Mouse (Mus musculus): ENCODE measurements at regions not wholly inside any gene's neighbourhood (a gene's known extent, or its start where the extent isn't known, plus 50 kb on each side); places are given as distances from the start of the nearest gene placed in this dataset.
A peak's percentile ranks its signal among the peaks of the same experiment; 100 is the strongest.

DNA sequence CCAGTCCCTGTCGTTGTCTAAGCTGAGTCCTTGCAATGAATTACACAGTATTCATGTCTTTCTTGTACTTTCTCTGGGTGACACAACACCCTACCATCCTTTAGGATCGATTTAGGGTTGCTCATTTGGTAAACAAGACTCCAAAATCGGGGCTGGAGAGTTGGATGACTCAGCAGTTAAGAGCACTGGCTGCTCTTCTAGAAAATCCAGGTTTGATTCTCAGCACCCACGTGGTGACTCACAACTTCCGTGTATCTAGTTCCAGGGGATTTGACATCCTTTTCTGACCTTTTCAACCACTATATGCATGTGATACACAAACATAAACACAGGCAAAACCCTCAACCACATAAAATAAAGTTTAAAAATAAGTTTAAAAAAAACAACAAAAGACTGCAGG is 250.0 kb upstream of the Prok2 start:
- no peak for DNase-seq

DNA sequence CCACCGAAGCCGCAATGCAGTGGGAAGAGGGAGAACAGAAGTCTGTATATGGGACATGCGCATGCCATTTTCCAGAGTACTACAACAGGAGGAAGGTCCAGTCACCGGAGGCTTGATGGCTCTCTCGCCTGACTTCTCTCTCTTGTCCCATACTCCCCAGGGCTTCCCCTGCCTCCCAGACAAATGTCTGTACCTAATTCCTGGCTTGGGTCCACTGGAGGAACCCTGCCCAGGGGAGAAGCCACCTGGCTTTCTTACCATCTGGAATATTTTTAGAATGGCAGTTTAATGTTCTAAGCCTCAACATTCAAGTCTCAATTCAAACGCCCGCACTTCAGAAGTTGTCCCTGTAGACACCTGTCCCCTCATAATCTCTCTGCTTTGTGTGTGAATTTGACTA is 249.3 kb upstream of the Prok2 start:
- DNase-seq: no peak

DNA sequence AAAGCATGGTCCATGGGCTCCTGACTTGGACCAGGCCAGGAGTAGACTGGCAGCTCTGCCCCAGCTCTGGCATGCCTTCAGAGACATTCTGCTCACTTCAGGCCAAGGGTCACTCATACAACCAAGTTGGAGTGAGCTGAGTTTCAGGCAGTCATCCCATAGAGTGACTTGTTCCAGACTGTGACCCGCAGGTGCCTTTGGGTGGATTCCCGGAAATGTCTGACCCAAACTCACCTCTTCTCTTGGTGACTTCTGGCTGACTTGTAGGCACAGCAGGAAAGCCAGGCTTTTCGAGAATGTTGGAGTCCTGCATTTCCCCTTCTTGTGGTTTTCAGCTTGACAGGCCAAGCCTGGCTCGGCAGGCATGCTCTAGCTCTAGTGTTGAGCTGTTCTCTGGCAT is 248.3 kb upstream of the Prok2 start:
- no peak for DNase-seq

DNA sequence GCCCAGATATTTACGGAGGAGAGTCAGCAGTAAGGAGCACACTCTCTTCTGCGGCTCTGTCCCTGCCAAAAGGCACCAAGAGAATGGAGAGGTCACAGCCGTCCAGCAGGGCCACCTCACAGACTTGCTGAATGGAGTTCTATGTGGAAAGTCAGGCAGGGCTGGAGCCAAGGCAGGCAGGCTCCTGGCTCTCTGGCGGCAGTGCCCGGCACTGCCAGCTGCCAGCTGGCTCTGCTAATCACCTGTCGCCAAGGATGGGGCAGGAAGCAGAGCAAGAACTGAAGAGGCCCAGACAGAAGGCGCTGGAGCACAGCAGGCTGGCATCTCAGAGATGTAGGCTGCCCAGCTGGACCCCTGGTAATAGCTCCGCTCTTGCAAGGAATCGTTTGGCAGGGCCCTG is 245.2 kb upstream of the Prok2 start:
- peak; percentile 61 for DNase-seq

DNA sequence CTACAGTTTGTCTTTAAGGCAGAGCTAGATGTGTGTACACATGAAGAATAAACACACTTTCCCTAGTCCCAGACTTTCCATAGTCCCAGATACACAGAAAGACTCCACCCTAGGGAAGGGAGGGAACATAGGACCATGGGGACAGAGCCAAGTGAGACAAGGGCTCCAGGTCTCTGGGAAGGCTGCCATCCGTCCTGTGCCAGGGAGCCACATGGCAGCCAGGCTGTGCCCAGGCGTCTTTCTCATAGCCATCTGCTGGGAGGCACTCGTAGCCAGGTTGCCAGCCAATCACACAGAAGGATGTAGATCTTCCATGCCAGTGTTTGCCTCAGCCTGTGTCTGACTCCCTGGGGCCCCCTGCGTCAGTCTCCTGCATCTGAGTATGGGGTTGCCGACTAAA is 242.7 kb upstream of the Prok2 start:
- DNase-seq: peak; percentile 36

DNA sequence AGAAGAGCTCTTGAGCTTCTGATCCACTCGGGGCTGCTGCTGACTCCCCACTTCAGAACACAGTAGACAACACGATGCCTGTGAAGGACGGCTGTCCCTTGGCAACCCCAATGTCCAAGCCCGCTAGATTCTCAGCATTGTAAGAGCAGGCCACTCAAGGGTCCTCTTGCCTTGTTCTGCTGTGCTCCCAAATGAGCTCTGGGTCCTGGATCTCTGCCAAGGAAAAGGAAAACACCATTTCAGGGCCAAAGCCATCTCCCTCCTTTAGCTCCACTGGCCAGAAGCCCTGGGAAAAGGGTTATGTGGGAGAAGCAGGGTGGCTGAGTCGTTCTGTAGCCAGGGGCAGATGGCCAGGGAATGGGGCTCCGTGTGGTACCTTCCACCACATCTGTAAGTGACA is 241.3 kb upstream of the Prok2 start:
- no peak for DNase-seq

DNA sequence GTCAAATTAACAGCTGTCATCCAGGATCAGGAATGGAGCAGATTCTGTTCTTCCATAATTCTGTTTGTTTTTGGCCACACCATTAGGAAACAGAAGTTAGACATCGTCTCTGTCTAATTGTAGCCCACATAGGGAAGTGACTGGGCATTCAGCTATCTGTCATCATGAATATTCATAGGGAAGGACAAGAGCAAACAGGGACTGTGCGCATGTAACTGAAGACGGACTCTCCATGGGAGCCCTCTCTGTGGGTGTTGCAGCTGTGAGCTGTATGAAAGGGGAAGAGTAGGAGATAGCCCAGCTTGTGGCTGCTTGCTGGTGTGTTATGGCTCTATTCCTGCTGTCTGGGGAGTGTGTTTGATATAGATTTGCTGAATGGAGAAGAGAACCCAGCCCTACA is 238.3 kb upstream of the Prok2 start:
- no peak for DNase-seq

DNA sequence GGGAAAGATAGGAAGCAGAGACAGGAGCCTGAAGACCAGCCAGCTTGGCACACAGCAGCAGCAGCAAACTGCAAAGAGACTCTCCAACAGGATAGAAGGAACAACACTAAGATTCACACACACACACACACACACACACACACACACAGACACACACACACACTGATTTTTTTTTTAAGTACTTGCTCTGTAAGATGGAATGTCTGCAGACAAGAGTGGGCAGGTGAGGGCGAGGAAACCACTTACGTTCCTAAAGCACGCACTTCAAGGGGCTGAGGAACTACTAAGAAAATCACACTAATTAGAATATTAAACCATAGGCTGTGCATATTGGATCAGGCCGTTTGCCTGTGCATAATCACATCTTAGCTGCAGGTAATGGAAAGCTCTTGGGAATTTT is 237.8 kb upstream of the Prok2 start:
- DNase-seq: no peak

DNA sequence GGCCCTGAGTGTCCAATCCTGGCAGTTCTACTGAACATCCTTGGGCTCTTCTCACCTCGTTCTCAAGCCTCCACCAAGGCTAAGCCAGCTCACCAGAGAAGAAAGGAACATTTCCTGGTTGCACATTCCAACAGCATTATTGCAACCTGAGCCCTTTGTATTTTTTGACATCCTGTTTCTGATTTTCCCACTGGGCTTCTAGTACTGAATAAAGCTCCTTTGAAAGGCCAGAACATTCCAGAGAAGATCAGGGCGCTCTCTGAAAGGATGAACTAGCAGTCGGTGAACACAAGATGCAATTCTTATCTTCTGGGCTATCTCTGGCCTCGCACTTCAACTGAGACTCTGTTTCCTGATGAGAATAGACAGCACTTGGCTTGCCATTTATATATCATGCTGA is 233.2 kb upstream of the Prok2 start:
- no peak for DNase-seq

DNA sequence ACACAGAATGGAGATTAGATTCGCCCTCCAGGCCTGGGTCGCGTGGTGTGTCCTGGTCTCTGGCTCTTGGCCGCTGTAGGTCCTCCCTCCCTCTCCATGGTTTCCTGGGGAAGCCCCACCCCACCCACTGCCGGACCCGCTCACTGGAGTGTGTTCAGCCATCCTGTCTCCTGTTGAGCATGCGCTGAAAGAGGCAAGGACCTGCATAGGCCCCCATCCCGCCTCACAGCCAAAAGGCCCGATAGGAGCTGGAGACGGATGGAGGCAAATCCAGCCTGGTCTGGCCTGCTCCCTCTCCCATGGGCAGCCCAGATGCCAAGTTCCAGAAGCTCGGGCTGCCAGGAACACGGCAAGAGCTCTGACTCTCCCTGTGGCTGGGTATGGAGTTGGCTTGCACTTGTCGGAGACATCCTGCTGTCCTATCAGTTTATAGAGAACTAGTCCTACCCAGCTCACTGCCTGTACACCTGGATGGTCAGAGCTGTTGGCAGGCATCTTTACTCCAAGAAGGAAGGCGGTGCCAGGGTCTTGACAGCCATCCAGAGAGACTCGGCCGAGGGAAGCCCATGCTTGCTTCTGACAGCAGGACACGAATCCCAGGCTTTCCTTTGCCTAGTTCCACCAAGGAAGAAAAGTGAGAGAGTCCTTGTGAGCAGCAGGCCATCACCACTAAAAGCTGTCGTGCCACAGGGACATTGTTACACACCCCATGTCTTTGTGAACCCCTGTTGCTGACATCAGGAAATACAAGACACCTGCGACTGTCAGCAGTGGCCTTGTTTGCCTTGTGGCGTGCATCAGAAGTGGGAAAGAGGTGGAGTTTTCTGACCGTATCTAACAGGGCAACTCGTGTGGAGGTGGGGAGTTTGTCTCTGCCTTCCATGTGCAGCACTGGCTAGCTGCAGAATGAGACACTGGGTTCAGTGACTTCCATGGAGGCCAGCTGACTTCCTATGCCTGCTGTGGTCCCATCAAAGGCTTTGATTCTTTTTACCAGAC is 228.9 kb upstream of the Prok2 start:
- DNase-seq: no peak

DNA sequence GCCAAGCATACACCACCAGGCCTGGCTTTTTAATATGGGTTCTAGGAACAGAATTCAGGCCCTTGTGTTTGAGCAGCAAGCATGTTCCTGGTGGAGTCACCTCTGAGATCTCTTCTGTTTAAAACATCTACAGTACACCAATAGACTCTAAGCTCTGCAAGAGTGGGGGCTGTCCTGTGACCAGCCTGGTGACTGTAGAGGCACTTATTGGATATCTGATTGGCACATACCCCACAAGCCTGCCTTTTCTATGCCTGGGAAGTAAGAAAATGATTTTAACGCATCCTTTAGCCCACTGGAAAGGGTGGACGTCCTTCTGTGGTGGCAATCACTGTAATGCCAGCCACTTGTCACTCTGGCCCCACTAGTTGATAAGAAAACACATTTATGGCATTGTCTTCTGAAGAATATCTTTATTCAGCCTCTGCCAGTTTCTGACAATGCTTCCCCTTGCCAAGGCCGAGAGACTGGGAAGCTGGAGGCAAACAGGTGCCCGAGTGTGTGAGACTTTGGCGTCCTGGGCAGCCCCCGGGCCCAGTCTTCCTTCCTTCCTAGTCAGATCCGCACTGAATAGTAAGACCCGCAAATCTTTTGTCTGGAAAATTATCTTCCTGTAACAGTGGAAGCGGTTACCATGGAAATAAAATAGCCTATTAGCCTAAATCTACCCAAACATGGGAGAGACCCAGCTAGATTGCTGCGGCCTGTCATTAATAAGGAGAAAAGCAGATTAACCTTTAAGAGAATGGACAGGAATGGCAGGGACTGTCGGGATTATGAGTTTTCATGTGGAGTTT is 228.0 kb upstream of the Prok2 start:
- DNase-seq: peak; percentile 51

DNA sequence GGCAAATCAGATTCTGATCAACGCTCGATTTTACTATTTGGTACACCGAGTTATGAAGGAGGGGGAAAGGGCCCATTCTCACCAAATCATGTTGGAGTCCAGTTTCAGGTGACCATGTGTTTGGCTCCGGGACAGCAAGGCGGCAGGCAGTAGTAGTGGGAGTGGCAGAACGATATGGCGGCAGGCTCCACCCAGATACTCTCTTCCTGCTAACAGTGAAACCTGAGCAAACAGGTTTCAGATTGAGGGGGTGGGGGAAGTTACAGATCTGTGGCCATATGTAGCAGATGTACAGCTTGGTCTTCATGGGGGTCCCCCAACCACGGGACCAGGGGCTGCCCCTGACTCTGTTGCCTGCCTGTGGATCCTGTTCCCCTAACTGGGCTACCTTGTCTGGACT is 224.6 kb upstream of the Prok2 start:
- DNase-seq: no peak

DNA sequence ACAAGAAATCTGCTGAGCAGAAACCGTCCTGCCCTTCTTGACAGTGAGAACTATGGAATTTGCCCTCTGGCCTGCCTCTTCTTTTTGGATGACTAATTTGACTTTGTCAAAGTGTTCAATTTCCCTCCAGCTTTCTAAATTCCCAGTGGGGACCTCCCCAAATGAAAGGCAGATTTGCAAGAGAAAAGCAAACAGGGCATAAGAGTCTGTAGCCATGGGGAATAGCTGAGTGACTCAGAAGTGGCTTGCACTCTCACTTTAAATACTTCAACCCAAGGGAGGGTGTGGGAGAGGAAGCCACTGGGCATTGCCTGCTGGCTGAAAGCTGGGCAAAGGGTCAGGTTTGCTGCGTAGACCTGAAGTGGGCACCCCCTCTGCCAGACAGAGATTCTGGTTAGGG is 220.7 kb upstream of the Prok2 start:
- DNase-seq: no peak

DNA sequence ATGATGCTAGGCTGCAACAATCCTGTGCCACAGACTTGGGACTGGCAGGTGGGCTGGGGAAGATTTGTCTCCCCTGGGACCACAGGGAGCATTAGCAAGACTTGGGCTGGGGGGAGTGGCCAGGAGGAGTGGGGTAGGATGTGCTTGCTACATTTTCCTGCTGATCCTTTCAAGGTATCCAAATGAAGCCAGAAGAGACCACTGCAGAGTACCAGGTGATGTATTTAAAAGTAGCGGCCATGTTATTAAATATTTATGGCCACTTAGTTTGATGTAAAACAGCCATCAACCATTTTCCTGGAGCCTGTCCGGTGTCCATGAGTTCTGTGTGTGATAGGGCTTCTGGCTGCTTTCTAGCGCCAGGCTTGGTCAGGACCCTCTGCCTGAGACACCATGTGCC is 220.3 kb upstream of the Prok2 start:
- DNase-seq: no peak

DNA sequence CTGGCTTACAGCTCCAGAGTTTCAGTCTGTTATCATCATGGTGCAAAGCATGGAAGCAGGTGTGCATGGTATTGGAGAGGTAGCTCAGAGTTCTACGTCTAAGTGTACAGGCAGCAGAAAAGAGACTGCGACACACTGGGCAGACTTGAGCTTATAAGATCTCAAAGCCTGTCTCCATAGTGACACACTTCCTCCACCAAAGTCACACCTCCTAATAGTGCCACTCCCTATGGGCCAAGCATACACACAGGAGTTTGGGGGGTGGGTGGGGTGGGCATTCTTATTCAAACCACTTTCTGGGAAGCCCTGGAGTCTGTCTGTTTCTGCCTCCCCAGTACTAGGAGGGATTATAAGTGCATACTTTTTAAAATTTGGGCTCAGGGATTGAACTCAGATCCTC is 219.5 kb upstream of the Prok2 start:
- DNase-seq: no peak

DNA sequence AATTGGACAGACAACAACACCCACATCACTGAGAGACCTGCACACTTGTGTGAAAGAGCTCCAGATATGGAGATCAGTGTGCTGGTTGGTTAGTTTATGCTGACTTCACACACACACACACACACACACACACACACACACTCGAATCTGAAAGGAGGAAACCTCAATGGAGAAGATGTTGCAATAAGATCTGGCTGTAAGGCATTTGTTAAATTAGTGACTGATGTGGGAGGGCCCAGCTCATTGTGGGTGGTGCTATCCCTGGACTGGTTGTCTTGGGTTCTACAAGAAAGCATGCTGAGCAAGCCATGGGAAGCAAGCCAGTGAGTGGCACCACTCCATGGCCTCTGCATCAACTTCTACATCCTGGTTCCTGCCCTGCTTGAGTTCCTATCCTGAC is 216.8 kb upstream of the Prok2 start:
- no peak for DNase-seq

DNA sequence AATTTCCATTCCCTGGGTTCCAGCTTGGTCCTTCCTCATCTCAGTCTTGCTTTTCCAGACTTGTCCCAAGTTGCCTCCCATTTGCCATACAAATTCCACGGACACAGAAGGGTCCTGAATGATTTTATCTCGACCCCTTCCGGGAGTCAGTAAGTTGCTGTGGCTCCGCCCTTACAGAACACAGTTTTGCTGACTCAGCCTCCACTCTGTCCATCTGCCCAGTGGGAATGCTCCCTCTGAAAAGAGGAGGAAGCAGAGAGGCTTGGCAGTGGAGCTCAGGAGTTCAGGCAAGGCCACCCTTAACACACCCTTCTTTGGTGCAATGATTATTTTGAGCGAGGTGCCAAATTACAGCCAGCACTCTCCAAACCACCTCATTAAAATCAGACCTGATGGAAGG is 213.9 kb upstream of the Prok2 start:
- DNase-seq: no peak

DNA sequence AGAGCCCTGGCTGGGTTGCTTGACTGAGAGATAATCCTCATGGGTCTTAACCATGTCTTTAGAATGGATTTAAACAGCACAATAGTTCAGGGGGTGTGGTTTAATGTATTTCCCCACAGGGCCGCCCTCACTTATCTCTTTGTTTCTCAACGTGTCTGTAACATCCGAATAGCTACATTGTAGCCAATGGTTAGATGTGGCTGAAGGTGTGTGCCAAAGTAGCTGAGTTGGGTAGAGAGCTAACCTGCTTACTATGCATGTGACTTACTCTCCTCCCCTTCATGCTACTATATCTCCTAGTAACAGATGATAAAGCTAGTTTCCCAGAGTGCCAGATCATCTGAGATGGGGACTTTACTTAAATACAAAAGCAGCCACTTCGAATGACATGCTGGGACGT is 213.2 kb upstream of the Prok2 start:
- DNase-seq: peak; percentile 30

DNA sequence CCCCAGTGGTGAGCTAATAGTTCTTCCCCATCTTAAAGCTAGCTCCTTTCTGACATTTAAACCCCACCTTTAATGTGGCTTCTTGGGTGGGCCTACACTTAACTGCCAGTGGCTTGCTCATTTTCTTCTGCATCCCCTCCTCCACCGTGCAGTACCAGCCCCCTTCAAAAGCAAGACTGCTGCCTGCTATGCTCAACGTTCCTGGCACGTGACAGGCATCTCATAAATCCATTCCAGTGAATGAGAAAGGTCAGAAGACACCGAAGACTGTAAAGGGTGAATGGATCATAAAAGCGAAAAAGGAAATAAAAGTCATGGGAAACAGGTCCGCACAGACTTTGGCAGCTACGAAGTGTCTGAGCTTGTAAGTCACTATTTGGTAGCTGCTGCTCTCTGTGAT is 212.8 kb upstream of the Prok2 start:
- no peak for DNase-seq

DNA sequence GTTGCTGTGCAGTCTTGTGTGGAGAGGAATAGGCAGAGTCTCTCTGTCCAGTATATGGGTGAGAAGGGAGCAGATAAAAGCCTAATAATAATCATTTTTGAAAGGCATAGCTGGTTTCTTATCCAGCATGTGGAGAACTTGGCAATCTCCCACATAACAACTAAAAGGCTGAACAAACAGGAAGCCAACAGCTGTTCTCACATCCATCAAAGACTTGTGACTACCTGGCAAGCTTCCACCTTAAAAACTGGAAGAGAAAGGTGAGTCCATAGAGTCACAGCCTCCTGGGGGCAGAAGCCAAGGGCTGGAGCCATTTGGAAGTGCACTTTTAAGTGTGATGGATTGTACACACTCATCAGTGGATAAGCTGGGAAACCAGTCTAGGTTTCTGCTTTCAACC is 210.5 kb upstream of the Prok2 start:
- DNase-seq: no peak

DNA sequence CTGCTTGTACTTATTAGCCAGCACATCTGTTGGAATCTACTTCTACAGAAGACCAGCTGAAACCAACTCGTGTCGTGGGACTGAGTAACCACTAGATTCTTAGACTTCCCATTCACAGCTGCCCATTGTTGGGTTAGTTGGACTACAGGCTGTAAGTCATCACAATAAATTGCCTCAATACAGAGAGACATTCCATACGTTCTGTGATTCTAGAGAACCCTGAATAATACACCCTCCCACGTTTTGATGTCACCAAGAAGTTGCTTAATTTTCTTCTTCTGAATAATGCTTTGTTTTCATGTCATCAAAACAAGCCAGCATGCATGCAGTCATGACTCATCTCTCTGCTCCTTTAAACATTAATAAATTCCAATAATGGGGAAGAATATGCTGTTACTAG is 209.2 kb upstream of the Prok2 start:
- DNase-seq: no peak

DNA sequence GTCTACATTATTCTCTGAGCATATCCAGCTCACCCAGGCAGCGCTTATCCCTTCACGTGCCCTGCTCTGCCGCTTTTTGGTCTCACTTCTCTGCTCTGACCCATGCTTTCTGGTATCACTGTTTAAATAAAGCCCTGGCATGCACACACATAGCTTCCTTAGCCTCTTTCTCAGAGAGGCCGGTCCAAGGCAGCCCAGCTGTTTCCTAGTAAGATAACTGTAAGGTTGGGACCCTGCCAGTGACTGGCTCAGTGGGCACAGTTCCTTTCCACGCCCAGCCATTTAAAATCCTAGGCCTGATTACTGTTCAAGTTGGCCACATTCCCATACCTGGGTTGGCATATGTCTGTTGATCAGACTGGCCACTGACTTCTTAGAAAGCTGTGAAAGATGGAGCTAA is 208.2 kb upstream of the Prok2 start:
- DNase-seq: no peak

DNA sequence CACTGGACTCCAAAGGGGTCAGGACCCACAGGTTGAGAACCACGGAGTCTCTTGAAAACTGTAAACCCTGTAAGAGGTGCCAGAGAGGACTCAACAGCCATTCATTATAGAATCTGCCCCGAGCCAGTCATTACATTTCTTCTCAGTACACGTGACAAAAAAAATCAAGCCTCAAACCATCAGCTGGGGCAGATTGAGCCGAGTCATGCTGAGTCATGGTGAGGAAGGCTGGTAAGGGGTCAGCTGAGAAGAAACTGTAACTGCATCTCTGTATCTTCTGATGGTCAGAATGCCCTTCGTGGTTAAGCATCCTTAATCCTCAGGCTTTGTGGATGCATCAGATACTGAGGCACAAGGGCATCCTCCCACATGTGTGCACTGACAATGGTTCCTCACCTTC is 207.2 kb upstream of the Prok2 start:
- peak; percentile 36 for DNase-seq

DNA sequence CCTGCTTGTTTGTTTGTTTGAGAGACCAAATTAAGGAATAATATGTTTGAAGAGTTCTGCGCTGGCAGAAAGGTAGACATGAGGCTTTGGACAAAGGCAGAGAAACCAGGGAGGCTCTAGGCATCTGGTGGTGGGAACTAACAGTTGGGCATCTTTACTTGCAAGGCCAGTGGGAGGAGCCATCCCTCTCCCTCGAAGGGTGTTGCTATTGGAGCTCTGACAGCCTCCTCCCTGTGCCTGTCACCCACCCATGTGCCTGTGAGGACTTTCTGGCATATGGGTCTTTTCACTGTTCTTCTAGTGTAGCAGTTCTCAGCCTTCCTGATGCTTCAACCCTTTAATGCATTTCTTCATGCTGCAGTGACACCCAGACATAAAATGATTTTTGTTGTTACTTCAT is 206.7 kb upstream of the Prok2 start:
- no peak for DNase-seq

Measured in retina, postnatal 1 day (tissue).